Mouse (Mus musculus) C2C12 (cell line): Measurements from ENCODE around the gene Gm6096.

Experiments
- CEBPB ChIP-seq: IDR thresholded peaks from one replicate; pipeline ENCODE4 v1.6.1; 2011; ENCODE audit warnings: low read depth, mild to moderate bottlenecking, control low read depth, moderate library complexity
- CTCF ChIP-seq: IDR thresholded peaks from one replicate; pipeline ENCODE4 v1.5.1; 2011; ENCODE audit not compliant: control insufficient read depth, insufficient read depth, insufficient read length
- FOSL1 ChIP-seq: IDR thresholded peaks from one replicate; pipeline ENCODE4 v1.8.0; 2011; ENCODE audit warnings: mild to moderate bottlenecking, low read length; ENCODE audit not compliant: poor library complexity, insufficient read depth, severe bottlenecking
- MAX ChIP-seq: IDR thresholded peaks from one replicate; pipeline ENCODE4 v1.6.1; 2011; ENCODE audit warnings: mild to moderate bottlenecking, control low read depth
- MYOD1 ChIP-seq: IDR thresholded peaks from one replicate; pipeline ENCODE4 v1.6.1; 2011; ENCODE audit warnings: low read depth; ENCODE audit not compliant: control insufficient read depth, insufficient read length
- MYOG ChIP-seq: IDR thresholded peaks from one replicate; pipeline ENCODE4 v1.6.1; 2011; ENCODE audit not compliant: control insufficient read depth, insufficient read length; ENCODE audit errors: extremely low read depth
- USF1 ChIP-seq: IDR thresholded peaks from one replicate; pipeline ENCODE4 v1.6.1; 2011; ENCODE audit warnings: low read depth, mild to moderate bottlenecking, control low read depth, moderate library complexity

DNA sequence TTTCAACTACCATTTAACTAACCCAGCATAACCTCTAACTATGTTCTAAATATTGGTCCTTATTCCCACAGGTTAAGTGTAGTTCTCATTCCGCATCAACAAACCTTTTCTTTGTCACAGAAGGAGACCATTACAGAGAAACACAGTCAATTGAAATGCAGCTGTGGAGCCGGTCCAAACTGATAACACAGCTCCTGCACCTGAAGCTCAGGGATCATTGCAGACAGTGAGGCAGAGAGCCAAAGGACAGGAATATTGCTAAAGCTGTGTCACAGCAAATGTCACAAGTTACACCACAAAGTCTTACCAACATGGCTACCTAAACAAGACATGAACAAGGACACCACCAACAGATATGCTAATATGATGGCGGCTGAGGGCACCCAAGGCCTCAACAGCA, 25.2 kb downstream of the Gm6096 start:
- no peak for TF ChIP-seq USF1
- TF ChIP-seq CTCF = no peak
- no peak for TF ChIP-seq CEBPB
- TF ChIP-seq FOSL1 = no peak
- no peak for TF ChIP-seq MYOG
- TF ChIP-seq MAX = no peak
- TF ChIP-seq MYOD1 = no peak
